Mouse (Mus musculus): ENCODE measurements around the gene Dhx58.

- TF ChIP-seq CTCF (IDR thresholded peaks at IDR 0.05; ENCODE audit: borderline replicate concordance, control insufficient read depth, extremely low read depth, insufficient read depth, low read length, poor library complexity) (no peak), POLR2A (IDR thresholded peaks at IDR 0.05; ENCODE audit: control insufficient read depth, extremely low read depth, insufficient read depth, low read length, poor library complexity) (no peak)
Observed at GRCm38 (mm10) chr11:100692164-100692616, 11.9 kb downstream of the Dhx58 start, which contains the start of gene Zfp385c.
